Mouse (Mus musculus): ENCODE measurements around the gene Wdr93.

DNA sequence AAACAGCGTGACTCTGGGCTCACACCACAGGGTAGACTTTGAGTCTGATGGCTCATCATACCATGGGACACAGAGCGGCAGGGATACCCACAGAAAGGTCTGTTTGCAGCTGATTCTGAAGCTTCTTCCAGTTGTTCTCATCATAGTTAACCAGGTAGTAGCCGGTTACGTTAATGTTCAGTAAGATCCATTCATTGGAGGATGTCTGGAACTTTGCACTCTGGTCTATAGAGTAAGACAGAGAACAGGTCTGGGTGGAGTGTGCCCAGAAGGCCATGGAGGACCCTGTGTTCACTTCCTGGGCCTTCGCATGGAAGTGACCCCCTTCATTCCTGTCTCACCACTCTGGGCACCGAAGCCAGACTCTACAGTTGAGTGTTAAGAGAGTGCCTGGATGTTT is 92.2 kb downstream of the Wdr93 start:
- TF ChIP-seq POLR2A (IDR thresholded peaks at IDR 0.05; ENCODE audit: extremely low read depth, insufficient read depth, low read length), result no peak
- TF ChIP-seq CTCF (IDR thresholded peaks at IDR 0.05; ENCODE audit: extremely low read depth, insufficient read depth, low read length), result no peak

Data from cortical plate, adult 2 months (tissue).